Mouse (Mus musculus) heart, postnatal 0 days (tissue): Measurements from ENCODE around the gene Lrrn2. TPM values are rescaled to one million over a fixed set of nuclear protein-coding genes. Genes with fewer than 3 reads are reported as not detected.
A peak's percentile ranks its signal among the peaks of the same experiment; 100 is the strongest.
"Not testable (repeated sequence)": the region's sequence is repeated elsewhere in the genome, so short reads cannot be mapped to it uniquely, and the experiment has no call there.

Source experiments
- ATAC-seq: fragments of 200-750 bp; cut with Nextera tagmentation; 2 replicates; pipeline ENCODE4 v1.8.0; 2017; ENCODE audit warnings: low read depth, moderate number of reproducible peaks, moderate library complexity; ENCODE audit not compliant: insufficient read depth
- DNase-seq: peaks from one replicate; pipeline ENCODE4 v3.0.0-alpha.2; 2016; ENCODE audit warnings: low spot score
- H3K27ac ChIP-seq: fragments of 300-500 bp; sonication (generic); 2 replicates; pipeline ENCODE4 v1.5.1; 2014; ENCODE audit warnings: low read depth, mild to moderate bottlenecking
- H3K27me3 ChIP-seq: fragments of 300-500 bp; sonication (generic); 2 replicates; pipeline ENCODE4 v1.6.1; 2014; ENCODE audit warnings: low read length, mixed read lengths; ENCODE audit not compliant: control insufficient read depth, insufficient read depth
- H3K36me3 ChIP-seq: fragments of 300-500 bp; sonication (generic); replicated peaks from 2 replicates; pipeline ENCODE4 v1.6.1; 2014; ENCODE audit warnings: low read length, mixed read lengths; ENCODE audit not compliant: control insufficient read depth, insufficient read depth
- H3K4me1 ChIP-seq: fragments of 300-500 bp; sonication (generic); 2 replicates; pipeline ENCODE4 v1.6.1; 2014; ENCODE audit warnings: antibody characterized with exemption; ENCODE audit not compliant: control insufficient read depth, insufficient read depth
- H3K4me2 ChIP-seq: fragments of 300-500 bp; sonication (generic); 2 replicates; pipeline ENCODE4 v1.6.1; 2014; ENCODE audit warnings: low read depth, mild to moderate bottlenecking, low read length, moderate library complexity
- H3K4me3 ChIP-seq: fragments of 300-500 bp; sonication (generic); 2 replicates; pipeline ENCODE4 v1.5.1; 2014; ENCODE audit warnings: low read depth, low read length
- H3K9ac ChIP-seq: fragments of 300-500 bp; sonication (generic); replicated peaks from 2 replicates; pipeline ENCODE4 v1.6.1; 2014; ENCODE audit warnings: low read depth, low read length, mixed read lengths
- H3K9me3 ChIP-seq: fragments of 300-500 bp; sonication (generic); replicated peaks from 2 replicates; pipeline ENCODE4 v1.6.1; 2016; ENCODE audit warnings: low read length; ENCODE audit not compliant: control insufficient read depth
- CTCF ChIP-seq: IDR thresholded peaks from 2 replicates; pipeline ENCODE4 v1.5.1; 2016; ENCODE audit warnings: antibody characterized with exemption, control low read depth, low read depth
- EP300 ChIP-seq: IDR thresholded peaks from 2 replicates; pipeline ENCODE4 v1.6.1; 2016; ENCODE audit warnings: antibody characterized with exemption, low read depth
- WGBS: fragments of 180-500 bp; shearing (Covaris S2); extraction: QIAGEN DNeasy Blood & Tissue Kit; methylation state at CpG from one replicate; pipeline ENCODE4 v1.1.7; 2014; 5-methylcytosine and 5-hydroxymethylcytosine counted together
- microRNA-seq: library from miRNA; unstranded; fragments of <30 nt; microRNA quantifications from one replicate; pipeline ENCODE4, GENCODE M21; 2016
- polyA plus RNA-seq: library from polyadenylated mRNA; unstranded; fragments of >200 nt; fragmentation: Nextera tagmentation; extraction: Ambion mirVana; gene quantifications from 2 replicates; pipeline ENCODE4 v1.2.1, GENCODE M21; 2015
- total RNA-seq: library from RNA; depleted of rRNA; stranded (reverse); fragments of >200 nt; gene quantifications from 2 replicates; pipeline ENCODE4 v1.2.3, GENCODE M21; 2014; ENCODE audit warnings: low replicate concordance; rRNA removed

Lrrn2 gene
- total and polyA plus RNA-seq, 2 experiments from 2014 or later = 5.0 to 7.0 TPM

DNA sequence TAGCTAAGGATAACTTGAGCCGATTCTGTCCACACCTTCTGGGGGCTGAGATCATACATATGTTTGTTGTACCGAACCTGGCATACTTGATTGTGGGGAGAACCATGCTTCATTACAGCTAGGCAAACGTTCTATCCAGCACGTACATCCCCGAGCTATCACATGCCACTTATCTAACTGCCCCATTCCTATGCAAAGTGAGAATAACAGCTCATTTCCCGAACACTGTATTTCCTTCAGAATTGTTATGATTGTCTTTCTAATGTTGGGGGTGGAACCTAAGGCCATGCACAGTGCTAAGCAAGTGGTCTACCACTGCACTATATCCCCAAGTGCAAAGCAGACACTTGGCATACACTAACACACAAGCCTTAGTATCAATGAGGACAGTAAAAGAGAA lies 101.2 kb downstream of the Lrrn2 start:
- TF ChIP-seq EP300 (no peak), CTCF (no peak)
- H3K27me3 ChIP-seq = no peaks in the 10 kb centered on the region
- H3K4me2 ChIP-seq = no peak overlapping the region
- no peaks in the 10 kb centered on the region for H3K9me3 ChIP-seq
- no peak overlapping the region for H3K9ac ChIP-seq
- no peak for ATAC-seq
- no peak overlapping the region for H3K4me3 ChIP-seq
- 79% methylated on average over 6 of the region's 6 CpGs for WGBS
- no peaks in the 10 kb centered on the region for H3K4me1 ChIP-seq
- peaks cover 36% of the 10 kb centered on the region for H3K36me3 ChIP-seq
- H3K27ac ChIP-seq = no peak overlapping the region
- DNase-seq = no peak

DNA sequence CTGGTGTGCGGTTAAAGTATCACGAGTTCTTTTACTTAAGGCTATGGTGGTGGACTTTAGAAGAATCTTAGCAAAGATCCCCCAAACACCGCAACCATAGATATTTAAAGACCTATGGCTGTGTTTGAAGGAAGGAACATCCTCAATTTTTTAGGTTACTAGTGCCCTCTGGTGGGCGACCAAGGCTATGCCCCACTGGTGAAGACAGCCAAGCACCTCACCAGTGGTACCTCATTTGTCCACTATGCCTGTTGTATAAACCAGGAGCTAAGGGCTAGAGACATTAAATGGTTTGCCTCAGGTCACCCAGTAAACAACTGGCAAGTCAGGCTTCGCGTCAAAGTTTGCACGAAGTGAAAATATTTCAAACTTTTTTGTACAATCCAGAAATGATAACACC lies 102.7 kb downstream of the Lrrn2 start:
- Histone ChIP-seq H3K9ac (no peak overlapping the region), H3K4me3 (no peak overlapping the region), H3K36me3 (peaks cover 40% of the 10 kb centered on the region), H3K27ac (no peak overlapping the region), H3K4me2 (no peak overlapping the region), H3K9me3 (no peaks in the 10 kb centered on the region), H3K27me3 (no peaks in the 10 kb centered on the region), H3K4me1 (no peaks in the 10 kb centered on the region)
- WGBS = 60% methylated on average over 7 of the region's 7 CpGs
- TF ChIP-seq EP300 (no peak), CTCF (peak; percentile 80)
- ATAC-seq (peak; percentile 78), DNase-seq (peak; percentile 58)

DNA sequence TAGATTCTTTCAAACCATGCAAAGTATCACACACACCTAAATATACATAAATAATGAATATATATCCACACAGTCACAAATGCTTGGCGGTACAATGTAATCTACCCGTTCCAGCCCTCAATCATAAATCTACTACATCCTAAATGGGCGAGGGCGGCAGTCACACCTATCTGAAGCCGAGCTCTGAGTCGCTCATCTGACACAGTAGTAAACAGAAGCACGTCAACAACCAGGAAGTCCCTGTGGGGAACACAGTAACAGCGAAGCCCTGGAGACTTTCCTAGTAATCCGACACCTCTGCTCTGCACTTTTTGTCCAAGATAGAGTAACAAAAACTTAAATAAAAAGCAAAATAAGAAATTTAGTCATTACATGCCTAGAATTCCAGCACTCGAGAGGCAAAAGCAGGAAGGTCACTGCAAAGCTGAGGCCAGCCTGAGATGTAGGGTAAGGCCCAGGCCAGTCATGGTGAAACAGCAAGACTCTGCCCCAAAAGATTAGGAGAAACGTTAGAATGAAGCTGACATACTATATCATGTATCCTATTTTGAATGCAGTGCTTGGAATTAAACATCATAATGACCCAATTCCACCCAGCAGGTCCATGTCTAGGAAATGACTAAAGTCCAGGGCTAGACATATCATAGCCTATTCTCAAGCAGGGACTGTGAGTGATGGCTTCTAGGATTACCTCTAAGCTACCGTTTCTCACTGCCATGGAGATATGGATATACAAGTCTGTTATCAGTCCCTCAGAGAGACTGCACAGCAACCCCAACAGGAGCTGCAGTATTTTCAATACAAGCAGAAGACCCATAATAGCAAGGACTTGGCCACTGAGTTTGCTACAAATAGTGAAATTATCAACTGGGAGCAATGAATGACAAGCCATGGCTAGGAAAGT lies 108.7 kb downstream of the Lrrn2 start:
- not testable (repeated sequence) for H3K9me3 ChIP-seq, H3K4me2 ChIP-seq, H3K4me3 ChIP-seq, H3K9ac ChIP-seq, H3K27me3 ChIP-seq, DNase-seq, H3K4me1 ChIP-seq, H3K27ac ChIP-seq, ATAC-seq
- peaks cover 70% of the 10 kb centered on the region for H3K36me3 ChIP-seq
- 72% methylated on average over 12 of the region's 12 CpGs for WGBS

Small RNAs within 50 kb of the gene (microRNA-seq; reads per million reads assigned to microRNA genes)
- gene Gm44300 = not detected

Other genes with a start within 250 kb of the Lrrn2 start
- gene Nfasc, start 138.5 kb upstream of the Lrrn2 start, total RNA-seq = 0.04 and 0.08 TPM in 2 replicates
- 0.11 and 0.22 TPM in 2 replicates for gene Nfasc, start 138.5 kb upstream of the Lrrn2 start, polyA plus RNA-seq
- gene Mdm4, start 150.3 kb downstream of the Lrrn2 start, total RNA-seq = 29.5 and 42.2 TPM in 2 replicates
- 11.9 and 13.4 TPM in 2 replicates for gene Mdm4, start 150.3 kb downstream of the Lrrn2 start, polyA plus RNA-seq
- 16.3 and 17.4 TPM in 2 replicates for gene Pik3c2b, start 165.4 kb downstream of the Lrrn2 start, total RNA-seq
- 7.6 and 7.8 TPM in 2 replicates for gene Pik3c2b, start 165.4 kb downstream of the Lrrn2 start, polyA plus RNA-seq